Mouse (Mus musculus): ENCODE measurements around the gene Krt82.

DNA sequence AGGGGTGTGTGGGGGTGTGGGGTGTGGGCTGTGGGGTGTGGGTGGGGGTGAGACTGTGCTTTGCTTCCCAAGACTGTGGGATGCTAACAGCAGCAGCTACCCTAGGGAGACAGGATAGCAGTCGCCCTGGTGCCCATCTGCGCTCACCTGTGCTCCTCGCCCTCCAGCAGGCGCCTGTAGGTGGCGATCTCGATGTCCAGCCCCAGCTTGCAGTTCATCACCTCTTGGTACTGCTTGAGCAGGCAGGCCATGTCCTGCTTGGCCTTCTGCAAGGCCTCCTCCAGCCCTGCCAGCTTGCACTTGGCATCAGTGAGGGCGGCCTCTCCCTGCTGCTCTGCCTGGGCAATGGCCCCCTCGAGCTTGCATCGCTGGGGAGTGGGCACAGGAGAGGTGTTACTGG is 7.9 kb downstream of the Krt82 start:
- TF ChIP-seq POLR2A (IDR thresholded peaks at IDR 0.05; ENCODE audit: borderline replicate concordance, insufficient read depth, low read length): no peak
- TF ChIP-seq CTCF (IDR thresholded peaks at IDR 0.05; ENCODE audit: borderline replicate concordance, insufficient read depth, low read depth, low read length): no peak

Data from cerebellum, adult 2 months (tissue).